Mouse (Mus musculus): ENCODE measurements at regions not wholly inside any gene's neighbourhood (a gene's known extent, or its start where the extent isn't known, plus 50 kb on each side); places are given as distances from the start of the nearest gene placed in this dataset.

- H3K27me3 ChIP-seq, result no peaks in the 10 kb centered on the region
- H3K4me3 ChIP-seq, result no peak overlapping the region
- 25% methylated on average over 11 of the region's 12 CpGs for WGBS
- no peaks in the 10 kb centered on the region for H3K9me3 ChIP-seq (replicated peaks)
- peak overlapping the region; percentile 27 for H3K27ac ChIP-seq
- H3K9ac ChIP-seq, result no peak overlapping the region
- H3K36me3 ChIP-seq (ENCODE audit: poor library complexity, severe bottlenecking), result no peaks in the 10 kb centered on the region
- H3K4me2 ChIP-seq, result peak overlapping the region; percentile 37
- peak; percentile 72 for ATAC-seq
- H3K4me1 ChIP-seq, result peaks cover 22% of the 10 kb centered on the region
These were observed 112.3 kb upstream of the Slc22a22 start for GRCm38 (mm10) chr15:57589404-57590377.

- H3K9ac ChIP-seq, result no peak overlapping the region
- H3K4me3 ChIP-seq, result no peak overlapping the region
- peaks cover 13% of the 10 kb centered on the region for H3K4me1 ChIP-seq
- no peaks in the 10 kb centered on the region for H3K27me3 ChIP-seq
- no peak overlapping the region for H3K4me2 ChIP-seq
- no peak for ATAC-seq
- no peak overlapping the region for H3K27ac ChIP-seq
- H3K36me3 ChIP-seq (ENCODE audit: poor library complexity, severe bottlenecking), result no peaks in the 10 kb centered on the region
- H3K9me3 ChIP-seq (replicated peaks), result no peaks in the 10 kb centered on the region
- 64% methylated on average over 1 of the region's 1 CpGs for WGBS
These were observed 108.0 kb upstream of the Slc22a22 start for GRCm38 (mm10) chr15:57585411-57585810.

GRCm38 (mm10) chr15:57584498-57584897, 107.1 kb upstream of the Slc22a22 start:
- no peaks in the 10 kb centered on the region for H3K9me3 ChIP-seq (replicated peaks)
- H3K9ac ChIP-seq, result no peak overlapping the region
- ATAC-seq, result no peak
- H3K4me2 ChIP-seq, result no peak overlapping the region
- no peaks in the 10 kb centered on the region for H3K36me3 ChIP-seq (ENCODE audit: poor library complexity, severe bottlenecking)
- WGBS, result 91% methylated on average over 11 of the region's 11 CpGs
- H3K27me3 ChIP-seq, result no peaks in the 10 kb centered on the region
- peaks cover 4% of the 10 kb centered on the region for H3K4me1 ChIP-seq
- H3K4me3 ChIP-seq, result no peak overlapping the region
- H3K27ac ChIP-seq, result no peak overlapping the region

- Histone ChIP-seq H3K36me3 (ENCODE audit: poor library complexity, severe bottlenecking) (no peaks in the 10 kb centered on the region), H3K27me3 (no peaks in the 10 kb centered on the region), H3K9me3 (replicated peaks) (no peaks in the 10 kb centered on the region), H3K9ac (no peak overlapping the region), H3K4me1 (no peaks in the 10 kb centered on the region), H3K4me3 (no peak overlapping the region), H3K4me2 (no peak overlapping the region), H3K27ac (no peak overlapping the region)
- no peak for ATAC-seq
These were observed 103.8 kb upstream of the Slc22a22 start for GRCm38 (mm10) chr15:57581266-57581665.

GRCm38 (mm10) chr15:57578794-57579193, 101.4 kb upstream of the Slc22a22 start:
- Histone ChIP-seq H3K4me2 (no peak overlapping the region), H3K4me3 (no peak overlapping the region), H3K27me3 (no peaks in the 10 kb centered on the region), H3K27ac (no peak overlapping the region), H3K4me1 (no peaks in the 10 kb centered on the region), H3K9me3 (replicated peaks) (no peaks in the 10 kb centered on the region), H3K36me3 (ENCODE audit: poor library complexity, severe bottlenecking) (no peaks in the 10 kb centered on the region), H3K9ac (no peak overlapping the region)
- WGBS, result 70% methylated on average over 2 of the region's 2 CpGs
- ATAC-seq, result no peak

- 28% methylated on average over 2 of the region's 2 CpGs for WGBS
- H3K27ac ChIP-seq, result no peak overlapping the region
- no peak overlapping the region for H3K4me2 ChIP-seq
- no peak for ATAC-seq
- H3K4me1 ChIP-seq, result no peaks in the 10 kb centered on the region
- no peak overlapping the region for H3K4me3 ChIP-seq
- H3K27me3 ChIP-seq, result no peaks in the 10 kb centered on the region
- H3K36me3 ChIP-seq (ENCODE audit: poor library complexity, severe bottlenecking), result no peaks in the 10 kb centered on the region
- no peak overlapping the region for H3K9ac ChIP-seq
- H3K9me3 ChIP-seq (replicated peaks), result no peaks in the 10 kb centered on the region
These were observed 96.7 kb upstream of the Slc22a22 start for GRCm38 (mm10) chr15:57574080-57574618.

GRCm38 (mm10) chr15:57572460-57572859, 95.0 kb upstream of the Slc22a22 start:
- Histone ChIP-seq H3K4me1 (no peaks in the 10 kb centered on the region), H3K9ac (no peak overlapping the region), H3K9me3 (replicated peaks) (no peaks in the 10 kb centered on the region), H3K36me3 (ENCODE audit: poor library complexity, severe bottlenecking) (no peaks in the 10 kb centered on the region), H3K4me2 (no peak overlapping the region), H3K27ac (no peak overlapping the region), H3K4me3 (no peak overlapping the region), H3K27me3 (no peaks in the 10 kb centered on the region)
- WGBS, result 89% methylated on average over 3 of the region's 3 CpGs
- no peak for ATAC-seq

- H3K27ac ChIP-seq, result no peak overlapping the region
- ATAC-seq, result no peak
- no peak overlapping the region for H3K4me2 ChIP-seq
- no peaks in the 10 kb centered on the region for H3K27me3 ChIP-seq
- no peak overlapping the region for H3K9ac ChIP-seq
- 87% methylated on average over 5 of the region's 5 CpGs for WGBS
- H3K4me1 ChIP-seq, result no peaks in the 10 kb centered on the region
- no peaks in the 10 kb centered on the region for H3K36me3 ChIP-seq (ENCODE audit: poor library complexity, severe bottlenecking)
- H3K4me3 ChIP-seq, result no peak overlapping the region
- no peaks in the 10 kb centered on the region for H3K9me3 ChIP-seq (replicated peaks)
These were observed 90.7 kb upstream of the Slc22a22 start for GRCm38 (mm10) chr15:57568006-57568630.

GRCm38 (mm10) chr15:57547154-57547553, 69.7 kb upstream of the Slc22a22 start:
- Histone ChIP-seq H3K9me3 (replicated peaks) (no peaks in the 10 kb centered on the region), H3K36me3 (ENCODE audit: poor library complexity, severe bottlenecking) (no peaks in the 10 kb centered on the region), H3K27ac (no peak overlapping the region), H3K4me2 (no peak overlapping the region), H3K4me3 (no peak overlapping the region), H3K9ac (no peak overlapping the region), H3K27me3 (no peaks in the 10 kb centered on the region), H3K4me1 (no peaks in the 10 kb centered on the region)
- WGBS, result 44% methylated on average over 2 of the region's 2 CpGs
- ATAC-seq, result no peak

GRCm38 (mm10) chr15:57545141-57545540, 67.7 kb upstream of the Slc22a22 start:
- Histone ChIP-seq H3K36me3 (ENCODE audit: poor library complexity, severe bottlenecking) (no peaks in the 10 kb centered on the region), H3K27ac (no peak overlapping the region), H3K9me3 (replicated peaks) (no peaks in the 10 kb centered on the region), H3K4me3 (no peak overlapping the region), H3K27me3 (no peaks in the 10 kb centered on the region), H3K4me2 (no peak overlapping the region), H3K4me1 (no peaks in the 10 kb centered on the region), H3K9ac (no peak overlapping the region)
- WGBS, result 87% methylated on average over 4 of the region's 4 CpGs
- no peak for ATAC-seq

- no peak for ATAC-seq
- no peaks in the 10 kb centered on the region for H3K9me3 ChIP-seq (replicated peaks)
- H3K9ac ChIP-seq, result no peak overlapping the region
- no peak overlapping the region for H3K27ac ChIP-seq
- no peak overlapping the region for H3K4me3 ChIP-seq
- H3K36me3 ChIP-seq (ENCODE audit: poor library complexity, severe bottlenecking), result no peaks in the 10 kb centered on the region
- no peak overlapping the region for H3K4me2 ChIP-seq
- H3K27me3 ChIP-seq, result no peaks in the 10 kb centered on the region
- H3K4me1 ChIP-seq, result no peaks in the 10 kb centered on the region
- WGBS, result 64% methylated on average over 3 of the region's 3 CpGs
These were observed 66.6 kb upstream of the Slc22a22 start for GRCm38 (mm10) chr15:57543985-57544384.

- ATAC-seq, result no peak
- no peak overlapping the region for H3K4me3 ChIP-seq
- no peak overlapping the region for H3K4me2 ChIP-seq
- no peaks in the 10 kb centered on the region for H3K27me3 ChIP-seq
- WGBS, result 31% methylated on average over 3 of the region's 3 CpGs
- no peaks in the 10 kb centered on the region for H3K4me1 ChIP-seq
- H3K36me3 ChIP-seq (ENCODE audit: poor library complexity, severe bottlenecking), result no peaks in the 10 kb centered on the region
- H3K9ac ChIP-seq, result no peak overlapping the region
- no peaks in the 10 kb centered on the region for H3K9me3 ChIP-seq (replicated peaks)
- no peak overlapping the region for H3K27ac ChIP-seq
These were observed 65.2 kb upstream of the Slc22a22 start for GRCm38 (mm10) chr15:57542630-57543029.
